Mouse (Mus musculus): ENCODE measurements around the gene Ccdc66. TPM values are rescaled to one million over a fixed set of nuclear protein-coding genes. Genes with fewer than 3 reads are reported as not detected.

The Ccdc66 gene
- total RNA-seq (2021) = 1 to 10 TPM; 7.3 to 7.5 TPM
- long read RNA-seq, experiment 1, full-length matches to known transcripts = 3 of 6 reads
- long read RNA-seq, experiment 1, partial matches to known transcripts = 0 of 6 reads
- long read RNA-seq, experiment 1, other reads (novel, unspliced or antisense) = 3 of 6 reads
- long read RNA-seq, experiment 2, full-length matches to known transcripts = 1 of 2 reads
- long read RNA-seq, experiment 2, partial matches to known transcripts = 0 of 2 reads
- long read RNA-seq, experiment 2, other reads (novel, unspliced or antisense) = 1 of 2 reads

DNA sequence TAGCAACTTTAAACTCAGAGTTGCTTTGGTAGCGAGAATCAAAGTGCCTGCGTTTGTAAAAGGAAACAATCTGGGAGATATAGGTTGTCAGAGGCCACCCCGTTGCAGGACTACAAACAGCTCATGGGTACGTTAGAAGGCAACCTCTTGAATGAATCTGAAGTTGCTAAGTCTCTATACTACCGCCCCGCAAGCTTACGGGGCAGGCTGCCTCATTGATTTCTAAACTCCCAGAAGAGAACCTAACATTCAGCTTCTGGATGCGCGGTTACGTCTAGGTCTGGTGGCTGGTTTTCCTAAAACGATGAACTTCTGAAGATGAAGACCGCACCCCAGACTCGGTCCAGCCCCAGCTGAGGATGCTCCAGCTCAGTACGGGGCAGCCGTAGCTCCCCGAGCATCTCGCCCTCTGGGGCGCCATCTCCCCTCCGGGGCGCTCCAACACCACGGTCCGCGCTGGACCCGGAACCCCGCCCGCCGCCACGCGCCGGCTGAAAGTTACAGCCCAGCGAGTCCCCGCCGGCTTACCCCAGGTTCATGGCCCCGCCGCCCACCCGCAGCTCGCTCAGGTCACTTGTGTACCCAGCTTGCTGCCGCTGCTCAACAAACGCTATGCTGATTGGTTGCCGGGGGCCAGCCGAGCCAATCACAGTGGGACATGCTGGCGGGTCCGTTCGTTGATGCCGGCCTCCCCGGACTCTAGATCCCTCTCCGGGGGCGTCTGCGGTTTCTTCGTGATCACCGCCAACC is at the start of gene Ccdc66:
Ccdc66 (minus strand) TSS at position 567 of the 750 bp plus-strand sequence.
- peak; percentile 97 to 99 for DNase-seq

DNA sequence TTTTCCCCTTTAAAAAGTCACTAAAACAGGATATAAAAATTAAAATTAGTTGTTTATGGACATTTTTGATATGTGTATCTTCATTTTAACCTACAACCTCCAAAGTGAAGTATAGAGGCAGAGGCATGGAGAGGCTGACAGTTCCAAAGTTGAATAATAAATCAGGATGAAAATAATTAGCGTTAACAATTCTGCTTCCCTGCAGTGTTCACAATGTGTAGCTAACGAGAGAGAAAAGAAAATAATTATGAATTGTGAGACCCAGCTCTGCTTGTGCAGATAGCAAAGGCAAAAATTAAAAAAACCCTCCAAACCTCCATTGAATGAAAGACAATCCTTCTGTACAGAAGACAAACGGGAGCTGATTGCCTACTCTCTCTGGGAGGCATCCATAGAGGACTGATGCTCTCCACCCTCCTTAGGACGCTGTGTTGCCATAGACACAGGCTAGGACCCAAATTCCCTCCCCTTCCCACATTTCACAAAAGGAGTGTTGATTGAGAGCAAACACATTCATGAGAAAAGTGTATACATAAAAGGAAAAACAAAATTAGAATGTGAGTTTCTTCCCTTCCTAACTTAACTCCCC is 35.7 kb upstream of the Ccdc66 start:
- DNase-seq = no peak

DNA sequence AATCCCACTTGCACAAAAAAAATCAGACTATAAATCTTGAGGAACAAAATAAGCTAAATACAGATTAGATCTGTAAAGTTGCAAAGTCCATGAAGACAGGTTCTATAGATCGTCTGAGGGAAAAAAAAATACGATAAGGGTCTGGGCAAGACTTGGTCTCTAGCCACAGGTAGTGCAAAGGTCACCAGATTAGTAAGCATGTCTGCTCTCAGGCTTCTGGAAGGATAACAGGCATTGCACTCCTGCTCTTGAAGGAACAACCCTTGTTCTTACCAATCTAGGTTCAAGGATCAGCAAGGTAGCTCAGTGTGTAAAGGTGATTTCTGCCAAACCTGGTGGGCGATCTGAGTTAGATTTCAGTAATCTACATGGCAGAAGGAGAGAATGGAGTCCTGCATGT is 28.2 kb upstream of the Ccdc66 start:
- DNase-seq = no peak

DNA sequence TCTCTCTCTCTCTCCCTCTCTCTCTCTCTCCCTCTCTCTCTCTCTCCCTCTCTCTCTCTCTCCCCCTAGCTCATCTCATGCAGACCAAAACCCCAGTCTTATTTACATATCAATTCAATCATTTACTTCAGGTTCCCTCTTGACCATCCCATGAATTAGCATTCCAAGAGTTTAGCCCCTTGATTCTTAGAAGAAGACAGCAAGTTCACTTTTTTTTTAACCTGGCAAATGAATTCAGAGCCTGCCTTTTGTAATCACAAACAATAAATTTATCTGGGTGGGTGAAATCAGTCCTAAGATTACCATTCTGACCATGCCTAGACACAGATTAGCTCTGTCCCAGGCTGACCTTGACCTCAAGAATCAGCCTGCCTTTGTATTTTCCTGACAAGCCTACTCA is 16.3 kb upstream of the Ccdc66 start:
- no peak for DNase-seq

DNA sequence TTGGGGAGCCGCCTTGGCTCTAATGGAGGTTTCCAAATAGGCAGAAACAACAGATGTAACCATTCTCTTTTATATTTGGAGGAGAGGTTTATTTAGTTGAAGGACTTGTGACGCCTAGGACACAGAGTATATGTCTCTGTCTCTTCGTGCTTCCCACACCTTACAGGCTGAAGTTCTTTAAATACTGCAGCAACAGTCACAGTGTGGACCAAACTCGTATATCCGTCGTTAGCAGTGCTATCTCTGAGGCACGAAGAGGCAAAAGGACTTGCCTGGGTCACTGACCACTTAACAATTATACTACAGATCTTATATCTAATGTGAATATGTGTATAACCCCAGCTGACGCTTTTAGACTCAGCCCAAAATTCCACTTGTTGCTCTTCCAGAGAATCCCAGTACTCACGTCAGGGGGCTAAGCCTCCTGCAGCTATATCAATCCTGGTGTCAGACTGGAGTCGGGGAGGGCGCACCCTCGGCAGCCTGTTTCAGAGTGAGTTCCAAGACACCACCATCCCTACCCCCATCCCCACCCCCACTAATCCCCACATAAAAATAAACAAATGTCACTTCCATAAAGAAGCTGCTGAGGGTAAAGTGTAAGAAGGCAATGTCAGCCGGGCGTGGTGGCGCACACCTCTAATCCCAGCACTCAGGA is 513 bp upstream of the Ccdc66 start:
- DNase-seq = peak in 1 of 2 experiments; percentile 5

DNA sequence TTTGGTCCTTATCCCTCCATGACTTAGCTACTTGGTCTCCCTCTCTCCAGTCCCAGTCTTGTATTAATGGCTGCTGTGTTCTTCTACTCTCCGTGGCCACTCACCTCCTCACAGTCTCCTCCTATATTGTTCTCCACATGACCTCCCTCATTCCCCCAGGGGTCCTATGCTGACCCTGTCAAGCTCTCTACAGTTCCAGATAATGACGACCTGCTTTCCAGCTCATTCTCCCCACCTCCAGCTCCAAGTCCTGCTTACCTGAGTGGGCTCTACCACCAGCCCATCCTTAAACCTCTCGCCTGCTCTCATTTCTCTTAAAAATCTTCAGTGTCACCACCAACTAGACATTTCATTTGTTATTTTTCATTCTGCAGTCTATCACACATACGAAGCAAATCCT is 7.2 kb downstream of the Ccdc66 start:
- no peak for DNase-seq

DNA sequence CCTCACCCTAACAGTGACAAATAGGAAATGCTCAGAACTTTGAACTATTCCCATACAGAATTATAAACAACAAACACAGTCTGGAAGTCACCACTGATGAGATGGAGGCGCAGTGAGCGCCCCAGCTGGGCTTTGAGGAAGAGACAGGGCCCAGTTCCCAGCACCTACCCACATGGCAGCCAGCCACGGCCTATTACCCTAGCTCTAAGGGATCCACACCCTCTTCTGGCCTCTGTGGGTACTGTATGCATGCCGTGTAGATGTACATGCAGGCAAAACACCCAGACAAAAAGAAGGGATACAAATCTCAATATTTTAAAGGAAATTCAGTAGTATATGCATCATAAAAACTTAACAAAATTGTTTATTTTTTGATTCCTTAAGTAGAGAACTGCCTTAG is 14.7 kb downstream of the Ccdc66 start:
- DNase-seq = no peak

DNA sequence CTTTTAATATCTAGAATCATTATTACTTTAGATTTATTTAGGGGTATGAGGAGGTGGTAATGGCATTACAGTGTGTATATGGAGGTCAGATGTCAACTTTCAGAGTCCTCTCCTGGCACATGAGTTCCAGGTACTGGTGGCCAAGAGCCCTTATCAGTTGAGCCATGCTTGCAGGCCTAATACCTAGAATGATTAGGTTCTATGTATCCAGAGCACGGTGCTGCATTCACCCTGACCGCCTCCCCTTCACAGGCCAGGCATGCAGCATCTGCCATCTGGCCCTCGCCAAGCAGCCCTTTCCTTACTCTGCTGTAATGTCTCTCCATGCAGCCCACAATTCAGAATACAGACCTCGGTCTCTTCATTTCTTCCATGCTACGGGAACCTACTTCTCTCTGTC is 16.9 kb downstream of the Ccdc66 start:
- no peak for DNase-seq

DNA sequence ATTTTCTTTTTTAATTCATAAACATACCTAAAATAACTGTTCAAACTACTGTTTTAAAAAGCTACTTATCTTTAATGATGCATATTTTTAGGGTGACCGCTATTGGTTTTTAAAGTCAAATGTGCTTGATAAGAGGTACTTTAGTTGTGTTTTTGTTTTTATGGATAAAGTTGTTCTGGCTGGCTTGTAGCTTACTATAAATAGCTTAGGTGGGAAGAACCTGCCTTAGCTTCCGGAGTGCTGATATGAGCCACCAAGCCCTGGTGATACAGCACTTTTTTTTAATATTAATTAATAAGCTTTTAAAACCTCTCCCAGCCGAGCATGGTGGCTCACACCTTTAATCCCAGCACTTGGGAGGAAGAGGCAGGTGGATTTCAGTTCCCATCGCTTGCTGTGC is 61.3 kb downstream of the Ccdc66 start:
- no peak for DNase-seq

DNA sequence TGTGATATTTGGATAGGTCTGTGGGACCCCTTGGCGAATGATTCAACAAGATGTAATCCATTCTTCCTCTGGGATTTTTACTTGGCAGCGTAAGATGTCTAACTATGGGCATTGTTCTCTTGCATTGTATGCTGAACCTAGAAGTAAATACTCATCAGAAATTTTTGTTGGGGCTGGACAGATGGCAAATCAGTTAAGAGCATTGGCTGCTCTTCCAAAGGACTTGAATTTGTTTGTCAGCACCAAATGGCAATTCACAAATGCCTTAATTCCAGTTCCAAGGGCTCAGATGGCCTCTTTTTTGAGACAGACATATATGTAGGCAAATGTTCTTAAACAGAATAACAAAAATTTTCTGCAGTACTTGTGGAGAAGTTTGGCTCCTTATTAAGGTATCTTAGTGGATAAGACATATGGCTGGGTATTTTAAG is 63.4 kb downstream of the Ccdc66 start:
- no peak for DNase-seq

DNA sequence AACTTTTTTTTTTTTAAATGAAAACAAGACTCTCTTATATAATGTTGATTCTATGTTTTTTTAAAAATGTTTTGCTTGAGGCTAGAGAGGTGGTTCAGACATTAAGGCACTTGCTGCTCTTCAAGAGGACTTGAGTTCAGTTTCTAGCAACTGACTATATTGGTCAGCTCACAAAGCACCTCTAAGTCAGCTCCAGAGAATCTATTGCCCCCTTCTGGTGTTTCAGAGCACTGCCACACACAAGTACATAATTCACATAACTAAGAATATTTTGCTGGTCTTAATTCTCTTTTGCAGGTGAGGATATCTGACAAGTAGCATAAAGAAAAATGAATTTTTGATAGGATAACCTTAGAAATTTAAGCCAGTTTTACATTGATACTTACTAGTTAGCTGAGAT is 67.3 kb downstream of the Ccdc66 start:
- peak in 1 of 2 experiments; percentile 15 for DNase-seq

DNA sequence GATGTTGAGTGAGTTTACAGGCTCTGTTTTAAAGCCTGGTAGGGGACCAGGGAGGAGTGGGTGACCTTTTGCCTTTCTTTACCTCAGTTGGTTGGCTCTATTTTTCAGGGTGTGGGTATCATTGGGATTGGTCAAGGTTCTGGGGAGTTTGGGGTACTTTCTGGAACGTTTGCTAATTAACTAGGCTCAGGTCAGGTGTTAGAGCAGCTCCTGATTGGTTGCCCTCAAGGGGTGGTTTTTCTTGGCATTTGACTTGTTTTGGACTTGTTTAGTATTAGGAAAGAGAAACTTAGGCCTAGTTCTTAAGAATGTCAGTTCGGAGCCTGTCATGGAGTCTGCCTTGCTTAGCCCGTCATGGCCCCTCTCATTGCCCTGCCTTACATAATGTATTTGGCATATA is 71.4 kb downstream of the Ccdc66 start:
- DNase-seq = no peak

DNA sequence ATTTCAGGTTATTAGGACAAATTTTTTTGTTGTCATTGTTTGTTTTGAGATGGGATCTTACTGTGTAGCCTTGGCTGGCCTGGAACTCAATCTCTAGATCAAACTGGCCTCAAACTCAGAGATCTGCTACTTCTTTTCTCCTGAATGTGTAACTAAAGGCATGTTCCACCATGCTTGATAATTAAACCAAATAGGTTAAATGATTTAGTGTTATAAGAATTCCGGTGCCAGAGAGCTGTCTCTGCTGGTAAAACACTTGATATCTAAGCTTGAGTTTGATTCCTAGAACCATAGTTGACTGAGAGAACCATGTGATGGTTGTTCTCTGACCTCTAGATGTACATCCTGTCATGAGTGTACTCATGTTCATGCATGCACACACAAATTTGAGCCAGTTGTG is 72.1 kb downstream of the Ccdc66 start:
- no peak for DNase-seq

DNA sequence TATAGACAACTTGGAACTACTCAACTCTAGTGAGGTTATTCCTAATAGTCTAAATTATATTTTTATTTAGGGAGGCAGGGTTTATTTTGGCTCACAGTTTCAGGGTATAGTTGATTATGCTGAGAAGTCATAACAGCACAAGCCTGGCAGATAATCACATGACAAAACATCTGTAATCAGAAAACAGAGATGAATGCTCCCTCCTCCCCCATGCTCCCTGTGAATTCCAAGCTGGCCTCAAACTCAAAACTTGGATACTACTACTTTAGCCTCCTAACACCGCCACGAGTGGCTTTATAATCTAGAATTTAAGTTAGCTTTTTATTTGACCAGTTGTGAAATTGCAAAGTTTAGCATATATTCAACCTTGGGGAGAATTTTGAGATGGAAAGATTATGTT is 76.2 kb downstream of the Ccdc66 start:
- no peak for DNase-seq

Other genes starting within 250 kb of the Ccdc66 start
- gene Fam208a, start 79.6 kb downstream of the Ccdc66 start, total RNA-seq (2021) = 10 to 100 TPM; 23.1 to 25.0 TPM
- gene Erc2, start 114.0 kb upstream of the Ccdc66 start, total RNA-seq (2021) = 10 to 100 TPM in 1 of 2 experiments, 1 to 10 TPM in 1; 4.7 to 10.2 TPM